Mouse (Mus musculus): ENCODE measurements around the gene Il23r. TPM values are rescaled to one million over a fixed set of nuclear protein-coding genes. Genes with fewer than 3 reads are reported as not detected.

Gene Il23r
- polyA plus RNA-seq (2012; rRNA removed; ENCODE audit: low replicate concordance): not detected in 2 replicates

DNA sequence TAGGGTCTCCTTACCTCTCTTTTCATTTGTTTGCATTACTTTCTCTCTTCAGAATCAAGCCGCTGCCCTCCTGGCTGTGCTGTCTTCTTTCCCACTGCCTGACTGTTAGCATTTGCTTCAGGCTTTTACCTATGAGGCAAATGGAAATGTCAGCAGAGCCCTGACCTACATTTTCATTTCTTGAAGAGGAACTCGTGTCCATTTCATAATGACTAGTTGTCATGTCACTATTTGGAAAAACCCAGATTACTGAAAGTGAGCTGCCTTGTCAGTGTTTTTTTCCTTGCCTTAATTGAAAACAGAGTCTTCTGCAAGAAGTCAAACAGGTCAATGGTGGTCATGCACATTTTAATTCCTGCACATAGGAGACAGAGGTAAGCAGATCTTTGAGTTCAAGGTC, at the start of gene Il23r:
Gene Il23r, minus strand, starts transcription at position 101 of the 400 bp plus-strand sequence.

GRCm38 (mm10) chr6:67535777-67536054, 44.1 kb upstream of the Il23r start, which contains the start of gene Tacstd2:
Gene Tacstd2, minus strand, starts transcription at chr6:67535796.

DNA sequence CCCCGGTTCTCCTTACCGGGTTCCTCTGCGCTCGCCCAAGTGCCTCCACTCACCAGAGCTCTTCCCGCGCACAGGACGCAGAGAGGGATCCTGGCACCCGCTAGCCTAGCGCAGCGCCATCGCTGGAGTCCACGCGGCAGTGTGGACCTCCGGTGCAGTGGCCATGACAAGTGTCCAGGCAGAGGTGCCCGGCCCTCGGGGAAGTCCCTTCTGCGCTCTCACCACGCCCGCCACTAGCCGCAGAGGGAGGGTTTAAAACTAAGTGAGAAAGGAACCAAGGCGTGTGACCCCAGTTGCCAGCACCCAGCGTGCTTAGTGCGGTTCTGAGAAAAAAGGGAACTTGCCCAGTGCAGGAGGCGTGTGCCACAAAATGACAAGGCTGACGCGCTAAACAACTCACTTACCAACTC, 115.7 kb downstream of the Il23r start, which contains the start of gene Il12rb2:
Gene Il12rb2, minus strand, starts transcription at position 207 of the 410 bp plus-strand sequence.

Other genes with a start within 250 kb of the Il23r start
- 0.09 and 0.37 TPM in 2 replicates for gene Il12rb2, start 115.7 kb downstream of the Il23r start, polyA plus RNA-seq (2012; rRNA removed; ENCODE audit: low replicate concordance)
- 0.18 TPM in 1 of 2 replicates, not detected in the other for gene Tacstd2, start 43.9 kb upstream of the Il23r start, polyA plus RNA-seq (2012; rRNA removed; ENCODE audit: low replicate concordance)

Measured in duodenum, adult 2 months (tissue).